Mouse (Mus musculus) hindbrain, embryonic 10.5 days (tissue): Measurements from ENCODE around the gene Gm44973. TPM values are rescaled to one million over a fixed set of nuclear protein-coding genes. Genes with fewer than 3 reads are reported as not detected.

ENCODE experiments used
- DNase-seq: peaks from one replicate; pipeline ENCODE4 v3.0.0-alpha.2; 2017; ENCODE audit warnings: low spot score
- H3K27ac ChIP-seq: fragments of 300-500 bp; sonication (generic); 2 replicates; pipeline ENCODE4 v1.5.1; 2016; ENCODE audit warnings: mild to moderate bottlenecking, moderate library complexity
- H3K27me3 ChIP-seq: fragments of 300-500 bp; sonication (generic); 2 replicates; pipeline ENCODE4 v1.6.1; 2016; ENCODE audit warnings: mild to moderate bottlenecking; ENCODE audit not compliant: poor library complexity, insufficient read depth, severe bottlenecking
- H3K36me3 ChIP-seq: fragments of 300-500 bp; sonication (generic); 2 replicates; pipeline ENCODE4 v1.6.1; 2016; ENCODE audit warnings: mild to moderate bottlenecking, moderate library complexity
- H3K4me1 ChIP-seq: fragments of 300-500 bp; sonication (generic); replicated peaks from 2 replicates; pipeline ENCODE4 v1.6.1; 2016; ENCODE audit warnings: mild to moderate bottlenecking
- H3K4me3 ChIP-seq: fragments of 300-500 bp; sonication (generic); 2 replicates; pipeline ENCODE4 v1.5.1; 2016; ENCODE audit warnings: mild to moderate bottlenecking, moderate library complexity
- H3K9me3 ChIP-seq: fragments of 300-500 bp; sonication (generic); 2 replicates; pipeline ENCODE4 v1.6.1; 2016; ENCODE audit warnings: mild to moderate bottlenecking, moderate library complexity
- WGBS: fragments of 180-500 bp; shearing (Covaris S2); methylation state at CpG from one replicate; pipeline ENCODE4 v1.1.7; 2016; 5-methylcytosine and 5-hydroxymethylcytosine counted together
- polyA plus RNA-seq: library from polyadenylated mRNA; unstranded; fragments of >200 nt; fragmentation: Nextera tagmentation; extraction: Ambion mirVana; gene quantifications from 2 replicates; pipeline ENCODE4 v1.2.1, GENCODE M21; 2016

Gm44973 gene
- 0.46 TPM in 1 of 2 replicates, not detected in the other for polyA plus RNA-seq

DNA sequence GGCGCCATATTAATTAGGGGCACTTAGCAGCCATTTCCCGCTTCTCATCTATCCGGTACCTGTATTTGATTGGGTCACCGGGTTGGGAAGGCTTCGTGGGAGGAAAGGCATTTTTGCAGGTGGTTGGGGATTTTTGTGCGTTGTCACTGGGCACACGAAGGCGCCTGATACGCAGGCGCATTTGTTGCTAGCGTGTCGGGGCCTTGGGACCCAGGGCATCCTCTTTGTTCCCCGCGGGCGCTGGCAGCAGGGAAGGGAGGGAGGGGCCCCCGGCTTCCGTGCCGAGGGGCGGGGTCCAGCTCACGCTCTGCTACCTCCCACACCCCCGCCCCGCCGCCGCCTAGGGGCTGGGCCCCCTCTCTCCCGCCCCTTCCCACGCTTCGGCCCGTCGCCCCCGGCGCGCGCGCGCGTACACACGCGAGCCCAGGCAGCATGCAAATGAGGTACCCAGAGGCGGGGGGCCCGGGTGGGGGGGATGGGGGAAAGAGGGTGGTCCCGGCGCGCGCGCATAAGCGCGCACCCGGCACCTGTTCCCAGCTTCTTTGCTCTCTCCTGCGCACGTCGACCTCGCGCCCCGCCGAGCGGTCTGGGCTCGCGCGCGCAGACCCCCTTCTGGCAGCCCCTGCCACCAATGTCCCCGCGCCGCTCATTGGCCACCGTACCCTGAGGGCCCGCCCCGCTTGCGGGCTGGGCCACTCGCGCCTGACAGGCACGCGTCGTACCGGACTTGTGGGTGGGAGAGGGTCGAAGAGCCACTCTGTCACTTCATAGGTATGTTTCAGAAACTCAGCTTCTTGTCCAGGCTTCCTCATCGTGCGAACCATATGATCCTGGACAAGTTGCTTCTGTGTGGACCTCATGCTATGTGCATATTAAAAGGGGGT lies at the start of gene Gm44973:
Gene Gm44973 (plus strand): TSS at position 379 of the 884 bp plus-strand sequence.
- Histone ChIP-seq H3K4me3 (peak within 1 kb of the TSS; percentile 65), H3K27ac (peak within 1 kb of the TSS; percentile 97), H3K27me3 (no peaks in the 10 kb centered on the region), H3K36me3 (peaks cover 42% of the 10 kb centered on the region), H3K4me1 (peaks cover 23% of the 10 kb centered on the region), H3K9me3 (peaks cover 4% of the 10 kb centered on the region; the same call in 1 of the 2 replicates)
- under 1% methylated on average over 76 of the region's 76 CpGs for WGBS
- peak; percentile 97 for DNase-seq

GRCm38 (mm10) chr7:4971068-4971467 lies 44.2 kb upstream of the Gm44973 start, which contains the start of gene Sbk3:
Gene Sbk3, minus strand, starts transcription at chr7:4971168.
- DNase-seq: no peak
- Histone ChIP-seq H3K9me3 (0 out of 2 replicates have a peak, but pooled peaks cover 4% of the 10 kb centered on the region), H3K4me1 (no peaks in the 10 kb centered on the region; the same call in 1 of the 2 replicates), H3K4me3 (no peak within 1 kb of the TSS), H3K27ac (no peak within 1 kb of the TSS; the same call in 1 of the 2 replicates), H3K36me3 (no peaks in the 10 kb centered on the region), H3K27me3 (no peaks in the 10 kb centered on the region)
- WGBS: 49% methylated on average over 6 of the region's 6 CpGs

DNA sequence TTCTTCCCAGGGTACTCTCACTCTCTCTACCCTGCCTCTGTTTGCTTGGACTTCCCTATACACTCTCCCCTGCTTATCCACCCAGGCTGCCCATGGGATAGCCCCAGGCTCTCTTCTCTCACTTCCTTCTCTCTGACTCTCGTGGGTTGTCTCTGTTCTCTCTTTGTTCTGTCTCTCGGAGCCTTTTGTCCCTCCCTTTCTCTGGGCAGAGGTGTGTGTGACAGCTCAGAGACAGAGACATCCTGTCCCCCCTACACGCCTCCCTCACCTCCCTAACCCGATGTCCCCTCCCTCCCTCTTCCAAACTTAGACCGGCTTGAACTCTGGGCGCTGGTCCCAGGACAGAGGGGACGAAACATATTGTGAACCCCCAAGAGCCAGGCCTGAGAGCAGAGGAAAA lies 43.6 kb upstream of the Gm44973 start:
- DNase-seq: no peak
- no peaks in the 10 kb centered on the region; the same call in 1 of the 2 replicates for H3K4me1 ChIP-seq
- no peak overlapping the region for H3K27ac ChIP-seq

DNA sequence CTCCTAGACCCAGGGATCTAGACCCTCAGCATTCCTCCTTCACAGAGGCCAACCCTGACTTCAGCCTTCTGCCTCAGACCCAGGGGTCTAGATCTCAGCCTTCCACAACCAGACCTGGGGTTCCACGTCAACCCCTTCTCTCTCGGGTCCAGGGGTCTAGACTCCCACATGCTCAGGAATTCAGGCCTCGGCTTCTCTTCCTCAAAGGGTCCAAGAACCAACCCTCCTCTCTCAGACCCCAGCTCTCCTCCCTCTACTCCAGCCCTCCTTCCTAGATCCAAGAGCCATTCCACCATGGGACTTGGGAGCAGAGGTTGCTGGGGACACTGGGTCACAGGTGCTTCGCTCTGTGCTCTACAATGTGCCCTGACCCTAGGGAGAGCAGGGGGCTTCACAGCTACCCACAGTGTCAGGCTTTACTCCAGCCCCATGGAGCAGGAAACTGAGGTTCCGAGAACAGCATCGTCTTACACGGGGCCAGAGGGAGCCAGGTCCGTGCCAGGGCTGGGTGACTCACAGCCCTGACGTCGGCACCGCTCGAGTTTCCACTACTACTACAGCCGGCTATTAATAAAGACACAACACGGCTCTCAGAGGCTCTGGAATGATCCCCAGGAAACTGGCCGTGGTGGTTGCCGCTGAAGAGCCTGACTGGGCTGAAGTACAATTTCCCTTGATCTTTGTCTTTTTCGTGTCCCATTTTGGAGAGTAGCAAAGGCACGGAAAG lies 42.8 kb upstream of the Gm44973 start:
- WGBS: 83% methylated on average over 18 of the region's 18 CpGs

More for the DNA sequence above, 43.6 kb upstream of the Gm44973 start:
- no peak overlapping the region for H3K4me3 ChIP-seq
- H3K9me3 ChIP-seq: 0 out of 2 replicates have a peak, but pooled peaks cover 5% of the 10 kb centered on the region
- H3K36me3 ChIP-seq: no peaks in the 10 kb centered on the region
- WGBS: 30% methylated on average over 7 of the region's 7 CpGs
- H3K27me3 ChIP-seq: no peaks in the 10 kb centered on the region

GRCm38 (mm10) chr7:4975455-4975854 lies 39.8 kb upstream of the Gm44973 start:
- H3K36me3 ChIP-seq: no peaks in the 10 kb centered on the region
- H3K4me3 ChIP-seq: no peak overlapping the region
- H3K9me3 ChIP-seq: peaks cover 3% of the 10 kb centered on the region; the same call in 1 of the 2 replicates
- no peak overlapping the region for H3K27ac ChIP-seq
- no peaks in the 10 kb centered on the region; the same call in 1 of the 2 replicates for H3K4me1 ChIP-seq
- DNase-seq: no peak
- H3K27me3 ChIP-seq: no peaks in the 10 kb centered on the region
- WGBS: 64% methylated on average over 4 of the region's 4 CpGs

More for the DNA sequence above, 42.8 kb upstream of the Gm44973 start:
- H3K4me1 ChIP-seq: no peaks in the 10 kb centered on the region; the same call in 1 of the 2 replicates
- H3K9me3 ChIP-seq: peaks cover 7% of the 10 kb centered on the region; the same call in 1 of the 2 replicates
- H3K27ac ChIP-seq: no peak overlapping the region
- DNase-seq: no peak
- H3K4me3 ChIP-seq: no peak overlapping the region
- H3K36me3 ChIP-seq: no peaks in the 10 kb centered on the region
- H3K27me3 ChIP-seq: no peaks in the 10 kb centered on the region

DNA sequence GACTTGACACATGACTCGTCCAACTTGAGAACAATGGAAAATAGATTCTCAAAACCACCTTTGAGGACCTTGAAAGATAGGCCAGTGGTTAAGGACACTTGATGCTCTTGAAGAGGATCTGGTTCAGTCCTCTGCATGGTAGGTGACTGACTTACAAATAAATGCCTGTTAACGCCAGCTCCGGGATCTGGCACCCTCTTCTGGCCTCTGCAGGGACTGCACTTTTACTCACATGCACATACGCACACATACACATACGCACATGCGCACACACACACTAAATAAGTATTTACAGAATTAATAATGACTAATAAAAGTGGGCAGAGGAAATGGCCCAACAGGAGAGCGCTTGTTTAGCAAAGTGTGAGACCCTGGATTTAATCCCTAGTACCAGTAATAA lies 38.5 kb upstream of the Gm44973 start:
- H3K27me3 ChIP-seq: no peaks in the 10 kb centered on the region
- DNase-seq: no peak
- no peak overlapping the region for H3K27ac ChIP-seq
- no peaks in the 10 kb centered on the region for H3K36me3 ChIP-seq
- WGBS: 89% methylated on average over 7 of the region's 7 CpGs
- no peak overlapping the region for H3K4me3 ChIP-seq
- peaks cover 3% of the 10 kb centered on the region; the same call in 1 of the 2 replicates for H3K9me3 ChIP-seq
- no peaks in the 10 kb centered on the region for H3K4me1 ChIP-seq

GRCm38 (mm10) chr7:4988250-4988649 lies 27.0 kb upstream of the Gm44973 start:
- H3K4me1 ChIP-seq: peaks cover under 1% of the 10 kb centered on the region
- H3K9me3 ChIP-seq: peaks cover 14% of the 10 kb centered on the region; the same call in 1 of the 2 replicates
- DNase-seq: no peak
- H3K27ac ChIP-seq: no peak overlapping the region
- H3K4me3 ChIP-seq: no peak overlapping the region
- 63% methylated on average over 2 of the region's 2 CpGs for WGBS
- H3K36me3 ChIP-seq: peaks cover 28% of the 10 kb centered on the region
- H3K27me3 ChIP-seq: peaks cover 14% of the 10 kb centered on the region

GRCm38 (mm10) chr7:4993347-4993998 lies 21.8 kb upstream of the Gm44973 start:
- no peak for DNase-seq
- Histone ChIP-seq H3K4me3 (peak overlapping the region; percentile 89), H3K4me1 (peaks cover 35% of the 10 kb centered on the region), H3K9me3 (peaks cover 33% of the 10 kb centered on the region; the same call in 1 of the 2 replicates), H3K27ac (no peak overlapping the region), H3K27me3 (peaks cover 35% of the 10 kb centered on the region), H3K36me3 (peaks cover 42% of the 10 kb centered on the region)
- 34% methylated on average over 55 of the region's 55 CpGs for WGBS

- Histone ChIP-seq H3K4me3 (peak overlapping the region; percentile 89), H3K9me3 (peaks cover 33% of the 10 kb centered on the region; the same call in 1 of the 2 replicates), H3K36me3 (peaks cover 42% of the 10 kb centered on the region), H3K27ac (0 out of 2 replicates have a peak overlapping the region, but pooled peaks have one; percentile 9), H3K4me1 (peaks cover 35% of the 10 kb centered on the region), H3K27me3 (peaks cover 35% of the 10 kb centered on the region)
- DNase-seq: no peak
- 45% methylated on average over 59 of the region's 59 CpGs for WGBS
Measured at GRCm38 (mm10) chr7:4993999-4994788, 21.1 kb upstream of the Gm44973 start.

DNA sequence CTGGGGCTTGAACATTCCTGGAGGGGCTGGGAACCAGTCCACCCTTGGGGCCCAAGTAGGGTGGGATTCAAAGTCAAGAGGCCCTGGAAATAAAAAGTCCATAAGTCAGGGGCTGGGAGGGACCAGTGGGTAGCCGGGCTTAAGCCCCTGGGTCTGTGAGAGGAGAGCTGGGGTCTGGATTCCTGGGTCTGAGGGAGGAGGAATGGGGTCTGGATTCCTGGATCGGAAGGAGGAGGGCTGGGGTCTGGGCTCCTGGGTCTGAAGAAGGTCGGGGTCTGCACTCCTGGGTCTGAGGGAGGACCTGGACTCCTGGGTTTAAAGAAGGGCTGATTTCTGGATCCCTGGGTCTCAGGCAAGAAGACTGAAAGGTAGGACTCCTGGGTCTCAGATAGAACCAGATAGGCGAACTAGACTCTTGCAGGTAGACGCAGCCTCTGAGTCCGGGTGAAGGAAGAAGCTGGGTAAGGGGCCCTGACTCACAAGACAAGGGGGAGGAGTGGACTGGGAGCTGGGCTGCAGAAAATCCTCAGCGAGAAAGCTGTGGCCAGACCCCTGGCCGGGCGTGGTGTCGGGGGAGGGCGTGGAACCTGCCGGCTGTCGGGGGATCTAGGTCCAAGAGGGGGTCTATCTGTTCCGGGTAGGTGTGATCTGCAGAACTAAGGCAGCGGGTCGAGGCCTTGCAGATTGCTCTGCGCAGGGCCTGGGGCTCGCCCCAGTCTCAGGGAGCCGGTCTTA lies 19.9 kb upstream of the Gm44973 start:
- Histone ChIP-seq H3K9me3 (peaks cover 30% of the 10 kb centered on the region; the same call in 1 of the 2 replicates), H3K27ac (peak overlapping the region; percentile 92), H3K36me3 (peaks cover 42% of the 10 kb centered on the region), H3K27me3 (peaks cover 34% of the 10 kb centered on the region), H3K4me1 (peaks cover 35% of the 10 kb centered on the region), H3K4me3 (peak overlapping the region; percentile 89)
- DNase-seq: no peak
- 7% methylated on average over 19 of the region's 19 CpGs for WGBS
